Mouse (Mus musculus): Measurements from ENCODE around the gene Mlph.

Mlph gene

DNA sequence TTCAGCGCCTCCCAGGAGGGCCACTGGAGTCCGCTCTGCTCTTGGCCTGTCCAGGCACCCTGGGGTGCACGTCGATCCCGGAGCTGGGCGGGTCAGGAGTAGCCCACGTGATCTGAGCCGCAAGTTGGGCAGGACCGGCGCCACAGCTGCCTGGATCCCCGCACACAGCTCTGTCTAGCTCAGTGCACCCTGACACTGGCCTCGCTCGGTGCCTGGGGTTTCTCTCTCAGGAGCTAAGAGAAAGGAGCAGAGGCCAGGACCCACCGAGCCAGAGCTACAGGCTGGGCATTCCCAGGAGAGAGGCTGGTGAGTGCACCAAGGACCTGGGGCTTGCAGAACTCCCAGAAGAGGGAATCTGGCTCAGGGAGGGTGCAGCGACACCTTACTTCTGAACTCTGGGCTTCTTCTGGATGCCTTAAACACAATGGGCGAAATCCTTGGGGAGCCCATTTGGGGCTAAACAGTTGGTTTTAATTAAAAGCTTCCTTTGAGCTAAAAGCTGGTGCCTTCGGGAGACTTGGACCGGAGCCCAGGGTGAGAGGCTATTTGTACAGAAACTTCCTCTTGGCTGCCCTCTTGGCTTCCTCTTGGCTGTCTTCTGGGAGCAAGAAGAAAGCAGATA lies at the start of gene Mlph:
TSS of gene Mlph (plus strand) at position 138 of the 622 bp plus-strand sequence.
- DNase-seq (ENCODE audit: low read depth, low spot score) = no peak
- Histone ChIP-seq H3K27me3 (ENCODE audit: control insufficient read depth, insufficient read depth, low read length, poor library complexity, severe bottlenecking) (no peaks in the 10 kb centered on the region), H3K36me3 (ENCODE audit: control insufficient read depth, insufficient read depth, low read length, poor library complexity, severe bottlenecking) (no peaks in the 10 kb centered on the region)

DNA sequence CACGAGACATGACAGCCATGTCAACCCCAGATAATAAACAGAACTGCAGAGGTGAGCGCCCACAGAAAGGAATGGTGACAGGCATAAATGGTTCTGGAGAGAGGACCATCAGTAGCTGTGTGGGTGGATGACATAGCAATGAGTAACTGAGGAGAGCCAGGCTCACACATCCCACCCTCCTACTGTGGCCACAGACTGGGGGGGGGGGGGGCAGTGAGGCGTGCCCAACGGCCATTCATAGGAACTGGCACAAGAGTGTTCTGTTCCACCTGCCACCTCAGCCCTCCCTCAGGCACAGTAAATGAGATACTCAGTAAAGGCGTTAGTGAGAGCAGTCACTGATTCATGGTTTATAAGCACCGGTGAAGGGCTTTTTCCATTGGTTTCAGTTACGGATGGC lies 48.2 kb upstream of the Mlph start:
- Histone ChIP-seq H3K36me3 (ENCODE audit: control insufficient read depth, insufficient read depth, low read length, poor library complexity, severe bottlenecking) (no peaks in the 10 kb centered on the region), H3K27me3 (ENCODE audit: control insufficient read depth, insufficient read depth, low read length, poor library complexity, severe bottlenecking) (no peaks in the 10 kb centered on the region)
- DNase-seq (ENCODE audit: low read depth, low spot score) = no peak

DNA sequence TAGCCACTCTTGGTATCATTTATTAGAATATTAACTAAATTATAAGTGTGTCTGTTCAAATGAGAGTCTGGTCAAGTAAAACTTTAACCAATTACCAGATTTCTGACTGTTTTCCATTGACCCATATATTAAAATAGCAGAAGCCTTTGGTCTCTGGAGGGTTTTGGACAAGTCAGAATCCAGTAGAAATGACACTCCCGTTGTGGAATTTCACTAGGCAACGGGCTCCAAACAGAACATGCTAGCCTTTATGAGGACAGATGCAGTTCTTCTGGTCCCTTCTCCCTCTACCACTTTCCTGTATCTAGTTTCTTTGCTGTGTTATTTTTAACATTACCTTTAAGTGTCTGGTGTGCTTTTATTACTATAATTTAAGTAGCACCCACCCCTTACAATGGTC lies 44.3 kb upstream of the Mlph start:
- DNase-seq (ENCODE audit: low read depth, low spot score) = no peak

DNA sequence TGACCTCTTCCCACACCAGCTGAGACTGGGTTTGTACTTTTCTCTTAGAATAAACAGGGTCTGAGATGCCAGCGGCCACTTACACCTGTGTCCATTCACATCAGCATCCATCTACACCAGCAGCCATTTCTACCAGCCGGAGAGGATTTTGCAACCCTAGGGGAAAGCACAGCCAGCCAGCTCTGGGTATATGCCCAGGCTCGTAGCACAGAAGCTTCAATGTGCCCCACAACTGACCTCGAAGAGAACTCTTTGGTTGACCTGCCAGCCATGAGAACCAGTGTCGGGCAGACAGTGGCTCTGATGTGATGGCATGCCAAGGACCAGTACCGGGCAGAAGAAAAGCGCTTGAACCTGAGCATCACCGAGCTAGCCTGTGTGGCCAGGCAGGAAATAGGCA lies 39.5 kb upstream of the Mlph start:
- DNase-seq (ENCODE audit: low read depth, low spot score) = no peak
- Histone ChIP-seq H3K27me3 (ENCODE audit: control insufficient read depth, insufficient read depth, low read length, poor library complexity, severe bottlenecking) (no peaks in the 10 kb centered on the region), H3K36me3 (ENCODE audit: control insufficient read depth, insufficient read depth, low read length, poor library complexity, severe bottlenecking) (no peaks in the 10 kb centered on the region)

More for the DNA sequence above, 44.3 kb upstream of the Mlph start:
- Histone ChIP-seq H3K27me3 (ENCODE audit: control insufficient read depth, insufficient read depth, low read length, poor library complexity, severe bottlenecking) (no peaks in the 10 kb centered on the region), H3K36me3 (ENCODE audit: control insufficient read depth, insufficient read depth, low read length, poor library complexity, severe bottlenecking) (no peaks in the 10 kb centered on the region)

DNA sequence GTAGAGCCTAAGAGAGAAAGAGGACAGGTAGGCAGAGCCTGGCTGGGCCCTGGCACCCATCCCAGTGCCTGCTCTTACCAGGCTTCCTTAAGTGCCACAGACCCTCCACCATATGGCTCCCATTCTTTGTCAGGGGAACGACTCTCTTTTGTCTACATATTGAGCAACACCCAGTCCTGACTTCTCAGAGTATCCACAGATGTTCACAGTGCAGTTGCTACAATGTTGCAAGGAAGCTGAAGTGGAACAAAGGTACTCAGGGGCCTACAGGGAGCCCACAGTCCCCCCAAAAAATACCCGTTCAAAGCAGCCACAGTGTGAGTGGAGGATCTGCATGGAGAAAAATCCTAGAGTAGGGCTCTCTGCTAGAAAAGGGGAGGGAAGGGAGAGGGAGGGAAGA lies 38.9 kb upstream of the Mlph start:
- H3K27me3 ChIP-seq (ENCODE audit: control insufficient read depth, insufficient read depth, low read length, poor library complexity, severe bottlenecking) = no peaks in the 10 kb centered on the region
- DNase-seq (ENCODE audit: low read depth, low spot score) = no peak
- no peaks in the 10 kb centered on the region for H3K36me3 ChIP-seq (ENCODE audit: control insufficient read depth, insufficient read depth, low read length, poor library complexity, severe bottlenecking)

DNA sequence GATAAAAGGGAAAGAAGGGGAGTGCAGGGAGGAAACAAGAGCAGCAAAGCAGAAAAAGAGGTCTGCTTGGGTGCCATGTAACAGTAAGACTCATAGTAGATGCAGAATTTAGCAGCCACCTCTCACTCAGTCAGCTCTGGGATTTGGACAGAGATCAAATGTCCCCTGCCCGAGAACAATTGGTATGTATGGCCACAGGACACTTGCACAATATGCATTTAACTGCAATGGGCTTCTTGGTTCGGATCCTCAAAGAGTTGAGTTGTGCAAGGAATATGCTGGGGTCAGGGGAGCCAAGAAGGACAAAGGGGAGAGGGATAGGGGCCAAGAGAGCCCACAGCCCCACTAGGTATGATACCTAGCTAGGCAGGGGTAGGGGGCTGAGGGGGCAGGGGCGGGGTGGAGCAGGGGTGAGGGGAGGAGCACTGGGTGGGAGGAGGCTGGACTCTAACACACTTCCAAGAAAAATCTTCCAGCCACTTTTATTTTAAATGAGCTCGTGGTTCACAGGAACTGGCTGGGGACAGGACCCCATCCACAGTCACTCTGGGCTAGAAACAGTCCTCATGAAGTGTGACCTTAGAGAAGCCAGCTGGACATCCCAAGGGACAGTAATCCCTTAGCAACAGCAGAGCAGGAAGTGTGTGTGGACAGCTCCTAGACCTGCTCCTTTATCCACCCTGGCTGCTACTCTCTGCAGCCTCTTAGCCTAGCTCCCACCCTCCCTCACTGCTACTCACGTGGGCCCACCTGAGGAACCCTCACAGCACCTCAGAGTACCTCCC lies 38.2 kb upstream of the Mlph start:
- DNase-seq (ENCODE audit: low read depth, low spot score) = no peak
- Histone ChIP-seq H3K36me3 (ENCODE audit: control insufficient read depth, insufficient read depth, low read length, poor library complexity, severe bottlenecking) (no peaks in the 10 kb centered on the region), H3K27me3 (ENCODE audit: control insufficient read depth, insufficient read depth, low read length, poor library complexity, severe bottlenecking) (no peaks in the 10 kb centered on the region)

DNA sequence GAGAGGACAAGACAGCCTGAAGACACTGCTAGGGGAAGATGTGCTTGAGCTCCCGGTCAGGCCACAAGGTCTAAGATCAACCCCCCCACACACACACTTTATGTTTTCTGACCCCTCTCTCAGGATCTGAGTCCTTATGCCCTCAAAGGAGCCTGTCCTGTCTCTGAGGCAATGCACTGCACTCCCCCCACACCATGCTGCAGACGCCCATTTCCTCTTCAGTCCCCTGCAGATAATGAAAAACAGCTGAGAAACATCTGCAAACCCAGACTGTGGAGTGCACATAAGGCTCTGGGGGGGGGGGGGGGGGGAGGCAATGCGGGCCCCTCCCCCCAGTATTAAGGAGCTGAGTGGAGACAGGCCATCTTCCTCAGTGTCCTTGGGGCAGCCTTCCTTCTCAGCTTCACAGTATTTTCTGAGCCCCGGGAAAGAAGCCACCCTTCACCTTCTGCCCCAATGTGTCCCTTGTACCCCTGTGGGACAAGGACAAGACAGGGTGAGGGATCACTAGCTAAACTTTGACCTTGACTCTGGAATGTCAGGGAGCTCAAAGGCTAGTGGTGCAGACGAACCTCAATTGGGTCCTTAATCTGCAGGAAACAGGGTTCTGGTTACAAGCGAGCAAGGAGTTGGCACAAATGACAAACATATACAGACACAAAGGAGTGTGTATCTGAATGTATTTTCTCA lies 29.0 kb upstream of the Mlph start:
- H3K27me3 ChIP-seq (ENCODE audit: control insufficient read depth, insufficient read depth, low read length, poor library complexity, severe bottlenecking) = no peaks in the 10 kb centered on the region
- no peaks in the 10 kb centered on the region for H3K36me3 ChIP-seq (ENCODE audit: control insufficient read depth, insufficient read depth, low read length, poor library complexity, severe bottlenecking)
- no peak for DNase-seq (ENCODE audit: low read depth, low spot score)

DNA sequence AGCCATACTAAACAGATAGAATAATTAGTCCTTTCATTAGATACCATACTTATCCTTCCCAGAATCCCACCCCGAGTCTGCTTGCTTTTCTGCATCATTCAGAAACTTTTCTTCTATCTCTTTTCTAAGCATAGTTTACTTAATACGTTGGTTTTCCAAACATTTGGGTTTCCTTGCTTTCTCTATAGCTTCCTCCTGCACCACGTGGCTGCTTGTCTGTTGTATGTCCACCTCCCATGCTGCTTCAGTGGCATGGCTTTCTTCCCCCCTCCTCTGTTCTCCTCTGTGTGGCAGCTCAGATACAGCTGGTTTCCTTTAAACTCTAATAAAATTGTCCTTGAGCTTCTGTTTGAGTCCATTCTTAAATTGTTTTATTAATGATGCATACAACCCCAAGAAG lies 20.4 kb upstream of the Mlph start:
- Histone ChIP-seq H3K36me3 (ENCODE audit: control insufficient read depth, insufficient read depth, low read length, poor library complexity, severe bottlenecking) (no peaks in the 10 kb centered on the region), H3K27me3 (ENCODE audit: control insufficient read depth, insufficient read depth, low read length, poor library complexity, severe bottlenecking) (no peaks in the 10 kb centered on the region)
- DNase-seq (ENCODE audit: low read depth, low spot score) = no peak

DNA sequence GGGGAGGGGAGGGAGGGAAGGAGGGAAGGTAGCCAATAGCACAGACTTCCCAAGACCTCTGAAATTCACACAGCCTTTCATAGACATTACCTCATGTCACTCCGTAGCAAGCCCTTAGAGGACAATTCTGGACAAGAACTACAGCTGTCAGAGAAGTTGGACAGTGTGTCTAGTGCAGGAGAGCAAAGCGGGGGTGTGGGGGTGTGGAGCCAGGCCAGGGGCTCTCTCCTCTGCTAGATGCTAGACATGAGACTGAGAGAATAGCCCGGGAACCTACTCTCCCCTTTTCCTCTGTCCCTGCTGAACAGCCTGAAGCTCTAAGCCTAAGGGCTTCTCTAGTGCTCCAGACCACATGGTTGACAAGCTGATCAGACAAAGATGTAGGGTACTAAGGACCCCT lies 19.9 kb upstream of the Mlph start:
- no peaks in the 10 kb centered on the region for H3K36me3 ChIP-seq (ENCODE audit: control insufficient read depth, insufficient read depth, low read length, poor library complexity, severe bottlenecking)
- no peak for DNase-seq (ENCODE audit: low read depth, low spot score)
- no peaks in the 10 kb centered on the region for H3K27me3 ChIP-seq (ENCODE audit: control insufficient read depth, insufficient read depth, low read length, poor library complexity, severe bottlenecking)

DNA sequence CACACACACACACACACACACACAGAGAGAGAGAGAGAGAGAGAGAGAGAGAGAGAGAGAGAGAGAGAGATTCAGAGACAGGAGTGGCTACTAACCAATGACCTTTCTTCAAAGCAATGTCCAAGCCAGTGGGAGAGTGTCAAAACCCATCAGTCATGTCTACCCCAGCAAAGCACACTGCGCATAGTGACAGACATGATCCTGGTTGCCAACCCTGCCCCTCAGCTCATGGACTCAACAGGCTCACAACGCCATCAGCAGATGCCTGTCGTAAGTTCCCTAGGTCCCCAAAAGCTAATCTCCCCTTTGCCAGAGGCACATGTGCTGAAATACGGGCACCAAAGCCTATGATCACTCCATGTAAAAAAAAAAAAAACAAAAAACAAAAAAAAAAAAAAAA lies 18.6 kb upstream of the Mlph start:
- Histone ChIP-seq H3K27me3 (ENCODE audit: control insufficient read depth, insufficient read depth, low read length, poor library complexity, severe bottlenecking) (no peaks in the 10 kb centered on the region), H3K36me3 (ENCODE audit: control insufficient read depth, insufficient read depth, low read length, poor library complexity, severe bottlenecking) (no peaks in the 10 kb centered on the region)
- no peak for DNase-seq (ENCODE audit: low read depth, low spot score)

DNA sequence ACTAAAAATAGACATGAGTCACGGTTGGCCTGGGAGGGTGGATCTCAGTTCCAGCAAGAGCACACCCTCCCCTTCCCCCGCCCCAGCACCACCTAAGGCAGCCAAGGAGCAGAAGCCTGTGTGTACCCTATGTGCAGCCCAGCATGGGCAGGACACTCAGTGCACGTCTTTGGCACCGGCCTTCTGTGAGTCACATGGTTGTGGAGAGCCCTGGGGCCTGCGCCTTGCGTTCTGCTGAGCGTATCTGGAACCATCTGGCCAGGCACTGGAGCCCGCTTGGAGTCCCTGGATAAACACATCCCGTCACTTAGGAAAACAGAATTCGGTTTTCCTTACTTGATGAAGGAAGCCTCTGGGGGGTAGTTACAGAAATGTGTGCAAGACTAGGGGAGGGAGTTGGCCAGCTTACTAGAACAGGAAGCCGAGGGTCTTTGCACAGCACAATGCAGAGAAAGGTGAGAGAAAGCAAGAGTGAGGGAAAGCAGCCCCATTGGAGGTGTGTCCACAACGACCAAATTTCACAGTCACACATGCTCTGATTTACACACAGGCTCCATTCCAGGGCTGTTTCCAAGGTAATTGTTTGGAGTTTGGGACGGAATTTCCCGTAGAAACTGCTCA lies 18.0 kb upstream of the Mlph start:
- Histone ChIP-seq H3K36me3 (ENCODE audit: control insufficient read depth, insufficient read depth, low read length, poor library complexity, severe bottlenecking) (no peaks in the 10 kb centered on the region), H3K27me3 (ENCODE audit: control insufficient read depth, insufficient read depth, low read length, poor library complexity, severe bottlenecking) (no peaks in the 10 kb centered on the region)
- no peak for DNase-seq (ENCODE audit: low read depth, low spot score)

DNA sequence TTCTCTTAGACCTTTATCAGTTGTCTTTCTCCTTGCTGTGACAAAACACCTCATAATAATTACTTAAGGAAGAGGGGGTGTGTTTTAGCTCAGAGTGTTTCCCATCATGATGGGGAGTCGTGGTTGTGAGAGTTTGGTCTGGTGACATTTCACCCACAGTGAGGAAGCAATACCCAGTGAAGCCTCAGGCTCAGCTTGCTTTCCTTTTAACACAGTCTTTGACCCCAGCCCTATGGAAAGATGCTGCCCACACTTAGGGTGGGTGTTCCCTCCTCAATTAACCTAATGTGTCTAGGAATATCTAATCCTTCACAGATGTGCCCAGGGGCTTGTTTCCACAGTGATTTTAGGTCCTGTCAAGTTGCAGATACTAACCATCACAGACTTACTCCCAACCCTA lies 16.9 kb upstream of the Mlph start:
- Histone ChIP-seq H3K27me3 (ENCODE audit: control insufficient read depth, insufficient read depth, low read length, poor library complexity, severe bottlenecking) (no peaks in the 10 kb centered on the region), H3K36me3 (ENCODE audit: control insufficient read depth, insufficient read depth, low read length, poor library complexity, severe bottlenecking) (no peaks in the 10 kb centered on the region)
- DNase-seq (ENCODE audit: low read depth, low spot score) = no peak

DNA sequence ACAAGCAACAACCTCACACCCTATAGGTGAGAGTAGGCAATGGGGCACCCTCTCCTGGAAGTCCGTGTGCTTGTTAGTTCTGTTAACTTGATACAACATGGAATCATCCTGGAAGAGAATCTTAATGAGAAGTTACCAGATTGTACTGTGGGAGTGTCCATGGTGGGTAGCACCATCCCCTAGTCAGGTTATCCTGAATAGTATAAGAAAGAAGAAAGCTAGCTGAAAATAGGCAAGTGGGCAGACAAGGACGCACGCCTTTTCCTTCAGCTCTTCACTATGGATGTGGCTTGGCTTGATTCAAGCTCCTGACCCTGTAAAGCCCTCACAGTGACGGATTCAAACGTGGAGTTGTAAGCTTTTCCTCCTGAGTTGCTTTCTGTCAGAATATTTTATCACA lies 15.1 kb upstream of the Mlph start:
- DNase-seq (ENCODE audit: low read depth, low spot score) = no peak
- no peaks in the 10 kb centered on the region for H3K36me3 ChIP-seq (ENCODE audit: control insufficient read depth, insufficient read depth, low read length, poor library complexity, severe bottlenecking)
- no peaks in the 10 kb centered on the region for H3K27me3 ChIP-seq (ENCODE audit: control insufficient read depth, insufficient read depth, low read length, poor library complexity, severe bottlenecking)

DNA sequence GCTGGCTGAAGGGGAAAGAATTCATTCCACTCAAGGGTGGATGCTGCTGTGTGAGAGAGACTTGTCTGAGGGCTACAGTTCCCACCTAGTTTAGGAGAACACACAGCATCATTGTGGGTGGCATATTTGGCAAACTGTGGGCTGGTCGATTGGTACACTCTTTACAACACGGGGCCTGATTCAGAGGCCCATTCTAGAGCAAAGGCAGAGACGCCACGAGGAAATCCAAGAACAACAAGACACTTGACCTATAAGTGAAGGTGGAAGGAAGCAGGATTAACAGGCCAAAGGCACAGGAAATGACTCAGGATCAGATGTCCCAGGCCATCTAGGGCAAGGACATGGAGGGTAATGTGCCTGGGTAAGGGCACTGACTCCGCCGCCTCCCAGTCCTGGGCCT lies 14.5 kb upstream of the Mlph start:
- DNase-seq (ENCODE audit: low read depth, low spot score) = no peak
- Histone ChIP-seq H3K27me3 (ENCODE audit: control insufficient read depth, insufficient read depth, low read length, poor library complexity, severe bottlenecking) (no peaks in the 10 kb centered on the region), H3K36me3 (ENCODE audit: control insufficient read depth, insufficient read depth, low read length, poor library complexity, severe bottlenecking) (no peaks in the 10 kb centered on the region)

DNA sequence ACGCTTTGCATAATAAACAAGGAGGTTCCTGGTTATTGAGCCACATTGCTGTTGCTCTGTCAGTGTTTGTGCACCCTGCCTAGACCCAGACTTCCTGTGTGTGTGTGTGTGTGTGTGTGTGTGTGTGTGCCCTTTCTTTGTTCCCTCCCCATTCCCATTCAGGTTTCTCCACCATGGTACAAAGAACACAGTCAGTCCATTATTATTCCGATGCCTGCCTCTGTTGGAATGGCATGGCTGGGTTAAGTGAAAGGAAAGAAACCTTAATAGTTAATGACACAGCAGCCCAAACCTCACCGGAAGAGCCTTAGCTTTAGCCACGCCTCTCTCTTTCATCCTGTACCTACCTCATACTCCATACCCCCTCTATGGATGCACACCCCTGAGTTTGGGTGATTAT lies 13.6 kb upstream of the Mlph start:
- H3K27me3 ChIP-seq (ENCODE audit: control insufficient read depth, insufficient read depth, low read length, poor library complexity, severe bottlenecking) = no peaks in the 10 kb centered on the region
- no peak for DNase-seq (ENCODE audit: low read depth, low spot score)
- no peaks in the 10 kb centered on the region for H3K36me3 ChIP-seq (ENCODE audit: control insufficient read depth, insufficient read depth, low read length, poor library complexity, severe bottlenecking)

All from splenic B cell, adult 2 months (primary cell).